Mouse (Mus musculus) testis, postnatal 14 days (tissue): ENCODE data around the gene Dscaml1.

Source experiments
- DNase-seq: peaks from one replicate; pipeline ENCODE4 v3.0.0; 2021; ENCODE audit warnings: low spot score

The Dscaml1 gene

GRCm38 (mm10) chr9:45634978-45635377 is 208.6 kb downstream of the Dscaml1 start:
- no peak for DNase-seq

- no peak for DNase-seq
Measured at GRCm38 (mm10) chr9:45637346-45637745, 210.9 kb downstream of the Dscaml1 start.

- no peak for DNase-seq
Measured at GRCm38 (mm10) chr9:45638184-45638917, 211.9 kb downstream of the Dscaml1 start.

GRCm38 (mm10) chr9:45644833-45645388 is 218.5 kb downstream of the Dscaml1 start:
- no peak for DNase-seq

GRCm38 (mm10) chr9:45645526-45645925 is 219.1 kb downstream of the Dscaml1 start:
- DNase-seq, result no peak

GRCm38 (mm10) chr9:45651078-45651809 is 224.8 kb downstream of the Dscaml1 start:
- DNase-seq, result no peak

GRCm38 (mm10) chr9:45651810-45652177 is 225.4 kb downstream of the Dscaml1 start:
- no peak for DNase-seq

- DNase-seq, result no peak
Measured at GRCm38 (mm10) chr9:45657172-45658062, 231.0 kb downstream of the Dscaml1 start.

GRCm38 (mm10) chr9:45660191-45660590 is 233.8 kb downstream of the Dscaml1 start:
- DNase-seq, result no peak

GRCm38 (mm10) chr9:45662471-45662870 is 236.0 kb downstream of the Dscaml1 start:
- no peak for DNase-seq

GRCm38 (mm10) chr9:45663386-45664315 is 237.2 kb downstream of the Dscaml1 start:
- no peak for DNase-seq

- DNase-seq, result no peak
Measured at GRCm38 (mm10) chr9:45664326-45664725, 237.9 kb downstream of the Dscaml1 start.

- DNase-seq, result no peak
Measured at GRCm38 (mm10) chr9:45664871-45665394, 238.5 kb downstream of the Dscaml1 start.

- no peak for DNase-seq
Measured at GRCm38 (mm10) chr9:45675931-45676330, 249.5 kb downstream of the Dscaml1 start.

GRCm38 (mm10) chr9:45676578-45676977 is 250.2 kb downstream of the Dscaml1 start:
- DNase-seq, result no peak

GRCm38 (mm10) chr9:45677236-45677781 is 250.9 kb downstream of the Dscaml1 start:
- DNase-seq, result peak; percentile 72

- no peak for DNase-seq
Measured at GRCm38 (mm10) chr9:45677952-45678663, 251.7 kb downstream of the Dscaml1 start.

GRCm38 (mm10) chr9:45678664-45679026 is 252.2 kb downstream of the Dscaml1 start:
- DNase-seq, result no peak

- DNase-seq, result no peak
Measured at GRCm38 (mm10) chr9:45682461-45682998, 256.1 kb downstream of the Dscaml1 start.
